Mouse (Mus musculus) spleen, adult 2 months (tissue): ENCODE measurements at regions not wholly inside any gene's neighbourhood (a gene's known extent, or its start where the extent isn't known, plus 50 kb on each side); places are given as distances from the start of the nearest gene placed in this dataset.

Experiments used
- DNase-seq, 2 experiments: peaks; one replicate each; pipeline versions ENCODE4 v3.0.0 to v3.0.0-alpha.2; 2012 to 2021; ENCODE audit warnings: low spot score in 2 of 2, low read depth in 1 of 2
- H3K27ac ChIP-seq: fragments of 200-500 bp; 2 replicates; pipeline ENCODE4 v1.5.1; 2012; ENCODE audit warnings: low read length, inconsistent platforms; ENCODE audit not compliant: insufficient read depth
- H3K27me3 ChIP-seq: fragments of 200-500 bp; 2 replicates; pipeline ENCODE4 v1.6.1; 2012; ENCODE audit warnings: mild to moderate bottlenecking, moderate library complexity, low read length, inconsistent platforms; ENCODE audit not compliant: control insufficient read depth, insufficient read depth
- H3K36me3 ChIP-seq: fragments of 200-500 bp; 2 replicates; pipeline ENCODE4 v1.6.1; 2012; ENCODE audit warnings: mild to moderate bottlenecking, low read length, inconsistent platforms; ENCODE audit not compliant: control insufficient read depth, insufficient read depth
- H3K4me1 ChIP-seq: fragments of 200-500 bp; 2 replicates; pipeline ENCODE4 v1.6.1; 2011; ENCODE audit warnings: inconsistent platforms; ENCODE audit not compliant: control insufficient read depth, insufficient read depth, insufficient read length
- H3K4me3 ChIP-seq: fragments of 200-500 bp; 2 replicates; pipeline ENCODE4 v1.5.1; 2011; ENCODE audit warnings: mild to moderate bottlenecking, inconsistent platforms; ENCODE audit not compliant: insufficient read depth, insufficient read length; ENCODE audit errors: extremely low read depth
- CTCF ChIP-seq: fragments of 200-500 bp; IDR thresholded peaks from 2 replicates; pipeline ENCODE4 v1.5.1; 2011; ENCODE audit warnings: mild to moderate bottlenecking, inconsistent platforms; ENCODE audit not compliant: insufficient read depth, insufficient read length, insufficient replicate concordance; ENCODE audit errors: extremely low read depth
- POLR2A ChIP-seq: fragments of 200-500 bp; IDR thresholded peaks from 2 replicates; pipeline ENCODE4 v1.6.1; 2011; ENCODE audit warnings: low read depth, low read length, inconsistent platforms
- WGBS: fragments of 180-500 bp; shearing (Covaris S2); methylation state at CpG from one replicate; pipeline ENCODE4 v1.1.7; 2018; 5-methylcytosine and 5-hydroxymethylcytosine counted together

DNA sequence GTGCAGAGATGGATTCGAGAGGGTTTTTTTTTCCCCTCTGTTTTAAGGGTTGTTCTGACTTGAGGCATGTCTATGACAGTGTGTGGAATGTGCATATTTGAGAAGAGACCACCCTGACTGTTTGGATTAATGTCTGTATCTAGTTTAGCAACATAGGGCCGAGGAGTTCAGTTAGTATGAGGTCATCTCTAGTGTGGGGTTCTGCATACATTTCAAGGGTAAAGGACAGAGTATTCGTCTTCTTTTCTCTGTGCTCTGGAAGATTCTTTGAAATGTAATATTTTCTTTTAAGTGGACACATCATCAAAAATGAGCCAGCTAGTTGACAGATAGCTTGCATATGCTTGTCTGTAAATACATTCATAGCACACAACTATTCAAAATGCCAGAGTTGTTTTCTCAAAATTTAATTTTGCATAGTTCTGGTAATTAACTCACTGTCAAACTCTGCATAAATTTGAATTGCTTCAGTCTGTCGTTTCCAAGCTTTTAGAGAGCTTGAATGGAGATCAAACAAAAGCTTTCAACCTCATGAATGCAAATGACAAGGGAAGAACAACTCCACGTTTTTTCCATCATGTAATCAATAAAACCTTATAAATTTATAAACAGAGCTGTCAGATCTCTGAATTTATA is 415.5 kb downstream of the Adamts20 start:
- no peaks in the 10 kb centered on the region for H3K36me3 ChIP-seq
- no peak overlapping the region for H3K4me3 ChIP-seq
- no peak for DNase-seq
- H3K27me3 ChIP-seq: no peaks in the 10 kb centered on the region
- 74% methylated on average over 5 of the region's 5 CpGs for WGBS
- no peaks in the 10 kb centered on the region for H3K4me1 ChIP-seq
- TF ChIP-seq CTCF: no peak
- no peak for TF ChIP-seq POLR2A
- H3K27ac ChIP-seq: no peak overlapping the region

DNA sequence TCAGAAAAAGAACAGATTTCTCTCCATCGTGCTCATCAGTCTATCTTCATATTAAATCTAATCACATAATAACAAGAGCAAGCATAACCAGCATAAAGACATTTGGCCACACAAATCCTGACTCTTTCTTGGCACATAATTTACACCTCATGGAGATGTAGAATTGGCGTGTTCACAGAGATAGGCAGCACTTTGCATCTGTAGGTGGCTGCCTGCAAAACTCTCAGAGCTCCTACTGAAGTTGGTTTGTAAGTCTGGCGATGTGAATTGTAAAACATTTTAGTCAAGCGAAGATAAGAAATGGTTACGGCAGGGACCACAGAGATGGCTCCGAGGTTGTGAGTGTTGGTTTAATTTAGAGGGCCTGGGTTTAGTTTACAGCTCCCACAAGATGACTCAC is 419.0 kb downstream of the Adamts20 start:
- WGBS: 87% methylated on average over 6 of the region's 6 CpGs
- no peak for DNase-seq
- no peaks in the 10 kb centered on the region for H3K36me3 ChIP-seq
- no peaks in the 10 kb centered on the region for H3K4me1 ChIP-seq
- H3K27me3 ChIP-seq: no peaks in the 10 kb centered on the region
- H3K27ac ChIP-seq: no peak overlapping the region
- H3K4me3 ChIP-seq: no peak overlapping the region
- TF ChIP-seq CTCF (no peak), POLR2A (no peak)

DNA sequence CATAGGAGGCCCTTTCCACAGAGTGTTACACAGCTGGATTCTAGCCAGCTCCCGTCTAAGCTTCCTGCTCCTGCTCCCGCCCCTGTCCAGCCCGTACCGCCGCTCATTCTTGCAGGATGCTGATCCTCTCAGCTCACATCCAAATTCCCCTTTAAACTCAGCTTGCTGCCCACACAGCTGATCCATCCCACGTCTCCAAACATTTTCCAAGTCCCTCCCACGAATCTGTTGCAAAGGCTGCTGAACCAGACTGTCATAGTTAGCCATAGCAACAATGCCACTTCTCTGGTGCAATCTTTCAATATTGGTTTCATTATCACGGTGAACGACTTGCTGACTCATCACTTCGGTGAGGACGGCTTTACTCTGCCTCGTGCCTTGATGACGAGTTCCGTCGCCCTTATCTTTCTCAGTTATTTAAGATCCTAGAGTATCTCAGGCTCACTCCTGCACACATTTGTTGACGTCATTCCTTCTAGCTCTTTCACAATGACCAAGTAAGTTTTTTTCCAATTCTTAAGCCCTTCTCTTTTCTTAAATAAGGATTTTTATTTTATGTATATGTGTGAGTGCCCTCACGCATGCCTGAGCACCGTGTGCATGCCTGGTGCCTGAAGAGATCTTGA is 420.0 kb downstream of the Adamts20 start:
- Histone ChIP-seq H3K4me1 (no peaks in the 10 kb centered on the region), H3K4me3 (no peak overlapping the region), H3K27ac (no peak overlapping the region), H3K27me3 (no peaks in the 10 kb centered on the region), H3K36me3 (no peaks in the 10 kb centered on the region)
- TF ChIP-seq POLR2A (no peak), CTCF (no peak)
- 83% methylated on average over 18 of the region's 18 CpGs for WGBS
- DNase-seq: no peak

DNA sequence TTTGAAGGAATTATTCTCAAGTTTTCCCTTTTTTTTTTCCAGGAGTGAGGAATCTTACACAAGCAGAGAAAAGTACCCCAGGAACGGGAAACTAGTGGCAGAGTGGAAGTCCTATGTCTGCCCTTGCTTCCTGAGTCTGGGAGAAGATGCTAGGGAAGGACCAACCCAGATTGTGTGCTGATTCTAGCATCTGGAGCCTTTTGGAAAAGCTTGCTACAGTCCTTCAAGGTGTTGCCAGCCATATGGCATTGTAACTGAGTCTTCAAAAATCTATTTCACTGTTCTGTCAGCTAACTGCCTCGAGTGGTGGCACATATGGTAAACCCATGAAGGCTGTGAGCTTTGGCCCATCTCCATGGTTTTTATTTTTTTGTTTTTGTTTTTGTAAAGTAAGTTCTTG is 432.3 kb downstream of the Adamts20 start:
- H3K4me3 ChIP-seq: no peak overlapping the region
- TF ChIP-seq POLR2A: no peak
- TF ChIP-seq CTCF: no peak
- H3K4me1 ChIP-seq: no peaks in the 10 kb centered on the region
- H3K36me3 ChIP-seq: no peaks in the 10 kb centered on the region
- no peak for DNase-seq
- H3K27ac ChIP-seq: no peak overlapping the region
- H3K27me3 ChIP-seq: no peaks in the 10 kb centered on the region
- WGBS: 66% methylated on average over 2 of the region's 2 CpGs

DNA sequence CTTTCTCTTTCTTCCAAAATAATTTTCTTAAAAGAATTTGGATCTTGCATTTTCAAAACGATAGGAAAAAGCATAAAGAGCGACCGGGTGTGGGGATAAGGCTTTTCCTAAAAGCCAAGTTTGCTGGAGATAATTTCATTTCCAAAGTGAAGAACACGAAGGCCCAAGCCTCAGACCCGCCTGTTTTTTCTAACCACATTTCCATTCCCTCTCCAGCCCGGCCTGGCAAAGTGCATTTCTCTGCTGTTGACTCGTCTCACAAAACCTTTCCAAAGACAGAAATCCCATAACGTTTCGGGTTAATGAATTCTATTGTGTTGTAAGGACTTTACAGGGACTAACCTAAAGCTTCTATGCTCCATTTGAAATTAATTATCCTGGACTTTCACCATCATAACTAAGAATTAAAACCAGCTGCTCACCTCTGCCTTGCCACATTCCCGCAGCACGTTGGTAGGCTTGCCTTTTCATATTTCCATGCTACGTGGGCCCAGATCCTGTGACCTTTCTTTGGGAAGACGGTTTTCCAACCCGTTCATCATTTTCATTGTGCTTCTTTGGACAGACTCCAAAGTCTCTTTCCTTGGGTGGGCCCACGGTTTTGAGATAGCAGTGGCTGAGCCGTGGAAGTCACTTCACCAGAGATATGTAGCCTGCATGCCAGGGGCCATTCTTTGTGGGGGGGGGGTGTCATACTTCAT is 430.5 kb upstream of the Prickle1 start:
- 79% methylated on average over 16 of the region's 16 CpGs for WGBS
- no peak overlapping the region for H3K4me3 ChIP-seq
- TF ChIP-seq POLR2A (no peak), CTCF (no peak)
- DNase-seq: no peak
- no peaks in the 10 kb centered on the region for H3K36me3 ChIP-seq
- H3K27me3 ChIP-seq: no peaks in the 10 kb centered on the region
- no peak overlapping the region for H3K27ac ChIP-seq
- H3K4me1 ChIP-seq: no peaks in the 10 kb centered on the region

DNA sequence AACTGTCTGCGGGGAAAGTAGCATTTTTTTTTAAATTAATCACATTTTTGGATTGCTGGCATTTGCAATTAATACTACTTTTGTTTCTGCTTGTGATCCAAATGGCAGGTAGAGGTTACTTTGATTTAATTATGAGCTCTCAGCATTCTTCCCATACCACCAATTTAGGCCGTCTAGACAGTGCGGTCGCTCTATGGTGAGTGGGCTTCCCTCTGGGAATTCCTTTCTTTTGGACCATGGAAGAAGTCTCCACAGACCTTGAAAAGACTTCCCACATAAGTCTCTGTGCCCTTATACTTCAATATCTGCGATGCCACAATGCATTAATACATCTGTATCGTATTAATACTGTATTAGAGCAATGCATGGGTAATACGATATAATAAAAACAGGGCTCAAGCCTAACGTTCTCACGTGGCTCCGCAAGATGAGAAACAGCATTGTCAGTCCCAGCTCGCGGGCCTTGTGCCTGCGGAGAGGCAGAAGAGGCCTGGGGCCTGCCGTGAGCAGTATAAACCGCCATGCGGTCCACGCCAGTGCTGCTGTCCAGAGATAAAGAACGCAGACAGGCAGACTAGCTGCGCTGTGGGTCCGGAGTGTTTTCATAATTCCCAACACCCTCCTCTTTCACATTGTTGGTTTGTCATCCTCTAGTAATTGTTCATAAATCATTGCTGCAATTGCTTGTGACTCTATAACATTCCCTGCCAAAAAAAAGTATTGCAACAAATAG is 429.7 kb upstream of the Prickle1 start:
- Histone ChIP-seq H3K27me3 (no peaks in the 10 kb centered on the region), H3K27ac (no peak overlapping the region; the same call in 1 of the 2 replicates), H3K36me3 (no peaks in the 10 kb centered on the region), H3K4me3 (no peak overlapping the region), H3K4me1 (no peaks in the 10 kb centered on the region)
- TF ChIP-seq CTCF (no peak), POLR2A (no peak)
- DNase-seq: no peak
- WGBS: 88% methylated on average over 20 of the region's 20 CpGs

DNA sequence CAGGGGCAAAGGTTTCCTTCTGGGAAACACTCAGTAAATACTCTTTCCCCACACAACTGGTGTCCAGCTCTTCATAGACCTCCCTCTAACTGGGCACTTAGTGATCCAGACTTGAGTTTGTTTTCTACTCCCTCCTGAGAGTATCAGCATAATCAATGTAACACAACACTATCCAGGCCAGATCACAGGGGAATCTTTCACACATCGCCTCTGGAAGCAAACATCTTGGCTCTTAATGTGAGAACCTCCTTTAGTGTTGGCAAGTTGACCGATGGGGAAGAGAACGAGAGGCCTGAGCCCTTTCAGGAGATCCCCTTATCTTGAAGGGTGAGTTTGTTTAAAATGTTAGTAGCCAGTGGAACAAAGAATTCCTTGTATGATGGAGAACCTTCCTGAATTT is 429.1 kb upstream of the Prickle1 start:
- no peak overlapping the region for H3K4me3 ChIP-seq
- H3K27me3 ChIP-seq: no peaks in the 10 kb centered on the region
- 85% methylated on average over 3 of the region's 3 CpGs for WGBS
- H3K36me3 ChIP-seq: no peaks in the 10 kb centered on the region
- no peak for DNase-seq
- no peak overlapping the region for H3K27ac ChIP-seq
- no peak for TF ChIP-seq POLR2A
- no peak for TF ChIP-seq CTCF
- no peaks in the 10 kb centered on the region for H3K4me1 ChIP-seq
